Mouse (Mus musculus): ENCODE measurements at regions not wholly inside any gene's neighbourhood (a gene's known extent, or its start where the extent isn't known, plus 50 kb on each side); places are given as distances from the start of the nearest gene placed in this dataset.

DNA sequence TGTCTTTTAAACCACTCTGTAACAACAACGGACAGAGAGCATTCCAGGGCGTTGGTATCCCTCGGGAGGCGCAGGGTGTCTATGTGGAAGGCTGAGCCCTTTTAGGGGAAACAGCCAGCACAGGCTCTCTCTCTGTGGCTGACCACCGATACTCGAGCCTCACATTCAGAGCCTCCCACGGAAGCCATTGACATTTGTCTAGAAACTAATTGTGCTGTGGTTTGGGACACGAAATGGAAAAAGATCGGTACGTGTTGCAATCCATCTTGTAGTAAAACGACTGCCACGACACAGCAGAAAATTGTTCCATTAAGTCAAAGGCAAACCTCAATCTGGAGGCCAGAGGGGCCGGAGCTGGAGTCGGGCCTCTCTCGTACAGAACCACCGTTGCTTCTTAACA is 575.9 kb upstream of the Gm19410 start:
- no peak for DNase-seq

DNA sequence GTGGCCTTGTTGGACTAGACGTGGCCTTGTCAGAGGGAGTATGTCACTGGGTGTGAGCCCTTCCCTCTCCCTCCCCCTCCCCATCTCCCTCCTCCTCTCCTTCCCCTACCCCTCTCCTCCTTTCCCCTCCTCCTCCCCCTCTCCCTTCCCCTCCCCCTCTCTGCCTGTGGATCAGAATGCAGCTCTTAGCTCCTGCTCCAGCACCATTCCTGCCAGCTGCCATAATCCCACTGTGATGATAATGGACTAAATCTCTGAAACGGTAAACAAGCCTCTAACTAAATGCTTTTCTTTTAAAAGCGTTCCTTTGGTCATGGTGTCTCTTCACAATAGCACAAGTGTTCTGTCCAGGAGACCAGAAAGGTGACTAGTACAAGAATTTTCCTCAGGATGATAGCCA is 573.1 kb upstream of the Gm19410 start:
- DNase-seq = no peak

DNA sequence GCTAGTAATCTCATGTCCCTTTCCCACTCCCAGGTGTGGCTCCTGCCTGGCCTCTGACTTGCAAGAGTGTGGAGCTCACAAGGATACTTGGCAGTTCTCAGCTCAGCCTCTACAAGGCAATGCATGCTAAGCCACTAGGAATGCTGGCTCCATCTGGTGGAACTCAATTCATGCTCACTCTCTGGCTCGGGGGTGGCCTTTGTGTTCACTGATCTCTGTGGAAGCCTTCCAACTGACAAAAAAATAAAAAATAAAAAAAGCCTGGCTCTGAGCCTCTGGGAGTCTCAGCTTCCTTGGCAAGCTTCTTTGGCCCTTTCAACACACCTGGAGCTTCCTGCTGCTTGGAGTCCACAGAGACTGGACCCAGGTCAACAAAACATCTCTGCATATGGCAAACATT is 571.8 kb upstream of the Gm19410 start:
- no peak for DNase-seq

DNA sequence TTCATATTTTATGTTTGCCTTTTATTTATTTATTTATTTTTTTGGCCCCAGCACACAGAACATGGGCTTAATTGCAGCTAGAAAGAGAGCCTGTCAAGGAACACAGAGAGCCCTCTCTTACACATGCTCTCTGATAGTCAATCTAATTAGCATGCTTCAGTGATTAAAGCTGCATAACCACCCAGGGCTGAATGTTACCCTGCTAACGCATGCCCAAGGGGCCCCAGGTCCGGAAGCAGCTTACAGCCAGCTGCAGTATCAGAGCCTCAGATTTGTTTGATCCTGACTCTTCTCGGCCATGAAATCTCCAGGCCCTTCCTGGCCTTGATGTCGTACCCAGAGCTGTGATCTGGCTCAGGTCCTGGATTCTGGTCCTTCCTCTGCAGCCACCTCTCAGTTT is 569.4 kb upstream of the Gm19410 start:
- no peak for DNase-seq

DNA sequence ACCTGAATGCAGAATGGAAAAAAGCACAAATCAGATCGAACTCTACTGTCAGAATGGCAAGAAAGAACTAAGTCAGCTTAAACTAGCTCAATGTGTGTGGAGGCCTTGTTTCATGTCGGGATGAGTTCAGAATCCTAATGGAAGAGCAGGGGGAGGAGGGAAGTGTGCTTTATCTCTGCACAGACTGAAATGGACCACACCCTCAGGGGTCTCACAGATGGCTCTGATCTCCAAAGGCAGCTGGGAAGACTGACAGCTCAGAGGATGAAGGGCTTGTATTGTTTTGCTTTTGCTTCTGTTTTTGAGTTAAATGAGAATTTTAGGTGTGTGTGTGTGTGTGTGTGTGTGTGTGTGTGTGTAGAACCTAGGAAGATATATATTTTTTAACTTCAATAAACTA is 566.8 kb upstream of the Gm19410 start:
- DNase-seq = no peak

DNA sequence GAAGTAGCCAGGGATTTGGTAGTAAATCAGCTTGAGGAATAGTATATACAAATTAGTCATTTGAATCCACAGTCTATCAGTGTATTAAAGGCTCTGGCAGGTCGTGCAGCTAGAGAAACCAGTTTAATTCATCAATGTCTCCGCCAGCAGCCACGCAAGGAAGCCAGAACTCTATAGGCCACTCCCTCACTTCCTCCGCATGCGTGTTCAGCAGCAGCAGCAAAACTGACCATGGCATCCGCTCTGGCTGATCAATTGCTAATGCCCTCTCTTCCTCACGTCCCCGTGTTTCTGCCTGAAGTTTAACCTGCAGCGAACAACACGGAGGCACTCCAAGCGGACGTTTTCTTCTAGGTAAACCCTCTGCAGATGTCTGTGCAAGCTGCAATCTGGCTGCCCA is 564.2 kb upstream of the Gm19410 start:
- no peak for DNase-seq

DNA sequence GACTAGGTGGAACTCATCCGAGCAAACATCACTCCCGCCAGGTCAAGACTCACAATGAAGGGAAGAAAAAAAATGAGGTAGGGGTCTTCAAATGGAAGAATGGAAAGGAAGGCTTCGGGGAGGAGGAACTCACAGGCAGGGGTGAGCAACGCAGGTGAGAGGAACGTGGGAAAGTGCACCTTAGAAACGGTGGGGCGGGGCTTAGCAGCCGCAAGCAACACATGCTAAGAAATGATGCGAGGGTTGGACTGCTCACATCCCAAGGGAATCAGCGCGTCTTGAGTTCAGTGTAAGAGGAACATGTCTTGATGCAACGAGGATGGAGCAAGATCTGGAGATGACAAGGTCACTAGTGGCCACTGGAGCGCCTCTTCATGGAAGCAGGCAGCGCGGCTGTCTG is 560.6 kb upstream of the Gm19410 start:
- no peak for DNase-seq

DNA sequence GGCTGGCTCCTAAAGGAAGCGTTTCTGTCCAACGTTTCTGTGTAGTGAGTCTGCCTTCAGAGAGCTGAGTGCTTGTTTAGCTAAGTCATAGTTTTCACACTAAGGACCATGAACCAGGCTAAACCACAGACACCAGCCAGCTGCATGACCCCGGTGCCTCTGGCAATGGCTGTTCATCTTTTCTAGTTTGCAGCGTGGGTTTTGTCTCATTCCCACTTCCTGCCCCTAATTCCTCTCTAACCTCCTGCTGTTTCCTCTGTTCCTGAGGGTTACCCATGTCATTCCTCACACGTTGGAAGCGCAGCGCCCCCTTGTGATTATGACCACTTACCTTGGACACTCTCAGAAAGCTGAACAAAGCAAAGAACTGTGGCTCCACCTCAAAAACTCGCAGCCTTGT is 560.1 kb upstream of the Gm19410 start:
- peak; percentile 39 to 65 for DNase-seq

DNA sequence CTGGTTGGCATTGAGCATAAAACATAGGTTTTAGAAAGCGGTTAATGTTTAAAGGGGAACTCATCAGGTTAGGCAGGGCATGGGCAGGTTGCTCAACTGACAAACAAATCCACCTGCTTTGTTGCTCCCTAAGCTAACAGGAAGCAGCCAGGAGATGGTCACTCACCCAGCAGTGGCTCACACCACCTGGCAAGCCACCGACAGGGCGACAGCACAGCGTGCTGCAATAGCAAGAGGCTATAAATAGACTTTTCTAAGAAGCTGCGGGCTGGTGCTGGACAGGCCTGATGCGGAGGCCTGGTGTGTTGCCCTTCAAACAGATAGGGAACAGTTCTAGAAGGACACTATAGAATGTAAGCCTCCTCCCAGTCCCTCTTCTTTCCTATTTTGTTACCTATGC is 559.3 kb upstream of the Gm19410 start:
- DNase-seq = peak in 1 of 2 experiments; percentile 39

DNA sequence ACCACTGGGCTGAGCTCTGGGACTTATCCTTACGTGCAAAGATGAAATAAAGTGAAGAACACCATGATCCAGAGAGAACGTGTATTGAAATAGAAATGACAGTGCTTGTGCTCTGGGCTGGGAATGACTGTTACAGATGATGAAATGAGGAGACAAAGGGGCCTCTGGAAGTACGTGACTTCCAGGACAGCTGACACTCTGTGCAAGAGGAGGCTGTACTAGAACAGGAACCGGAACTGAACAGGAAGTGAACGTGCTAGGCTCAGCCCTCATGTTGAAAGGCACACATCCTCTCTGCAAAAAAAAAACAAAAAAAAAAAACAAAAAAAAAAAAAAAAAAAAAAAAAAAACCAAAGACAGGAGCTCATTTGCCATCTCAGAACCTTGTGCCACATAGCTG is 557.2 kb upstream of the Gm19410 start:
- DNase-seq = peak in 1 of 2 experiments; percentile 48

DNA sequence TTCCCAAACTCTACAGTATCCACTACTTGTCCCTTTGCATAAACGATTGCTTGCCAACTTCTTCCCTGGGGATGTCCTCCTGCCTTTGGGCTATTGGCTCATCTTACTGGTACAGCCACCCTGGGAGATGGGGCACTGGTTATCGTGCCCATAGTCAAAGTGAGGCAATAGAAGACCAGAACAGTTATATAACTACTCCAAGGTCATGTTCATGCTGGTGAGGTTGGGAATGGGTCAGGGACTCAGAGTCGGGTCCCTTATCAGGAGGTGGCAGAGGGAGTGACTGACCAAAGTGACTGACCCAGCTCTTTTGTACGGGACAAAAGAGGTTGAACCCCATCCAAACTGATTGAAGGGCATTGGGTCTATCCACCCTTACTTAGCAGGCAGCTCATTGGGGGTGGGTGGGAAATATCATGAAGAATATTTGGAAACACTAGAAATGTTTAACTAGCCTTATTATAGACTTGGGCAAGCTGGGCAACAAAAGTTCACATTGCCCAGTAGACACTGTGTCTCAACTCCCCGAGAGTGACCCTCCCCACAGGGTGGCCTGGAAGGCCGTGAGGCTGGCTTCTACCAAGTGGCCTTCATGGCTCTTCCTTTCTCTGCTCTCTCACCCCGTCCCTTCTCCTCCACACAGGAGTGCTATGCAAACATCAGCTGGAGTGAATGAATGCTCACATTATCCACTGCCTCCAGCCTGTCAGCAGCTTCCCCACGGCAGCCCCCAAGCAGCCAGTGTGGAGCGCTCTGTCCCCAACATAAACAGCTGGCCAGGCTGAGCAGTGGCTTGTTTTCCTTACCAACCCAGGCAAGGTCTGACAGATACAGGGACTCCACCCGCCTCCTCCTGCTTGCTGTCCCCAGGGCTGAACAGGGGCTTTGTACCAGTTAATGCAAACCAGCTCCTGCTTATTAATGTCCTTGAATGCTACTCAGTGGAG is 553.8 kb upstream of the Gm19410 start:
- no peak for DNase-seq

DNA sequence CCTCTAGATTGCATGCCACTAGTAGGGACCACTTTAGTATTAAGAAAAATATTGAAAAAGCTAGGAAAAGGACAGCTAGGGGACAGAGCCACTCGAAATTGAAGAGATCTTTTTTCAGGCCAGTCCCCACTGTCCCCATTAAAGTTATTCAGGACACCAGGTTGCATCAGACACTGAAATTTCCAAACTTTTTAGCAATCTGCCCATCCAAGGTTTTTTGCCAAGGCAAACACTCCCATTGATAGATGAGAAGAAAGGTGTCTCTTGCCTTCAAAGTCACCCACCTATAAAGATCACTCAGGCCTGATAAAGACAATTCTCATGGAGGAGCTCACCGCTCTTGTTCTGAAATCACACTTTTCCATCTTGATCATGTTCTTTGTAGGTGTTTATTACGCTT is 552.1 kb upstream of the Gm19410 start:
- no peak for DNase-seq

DNA sequence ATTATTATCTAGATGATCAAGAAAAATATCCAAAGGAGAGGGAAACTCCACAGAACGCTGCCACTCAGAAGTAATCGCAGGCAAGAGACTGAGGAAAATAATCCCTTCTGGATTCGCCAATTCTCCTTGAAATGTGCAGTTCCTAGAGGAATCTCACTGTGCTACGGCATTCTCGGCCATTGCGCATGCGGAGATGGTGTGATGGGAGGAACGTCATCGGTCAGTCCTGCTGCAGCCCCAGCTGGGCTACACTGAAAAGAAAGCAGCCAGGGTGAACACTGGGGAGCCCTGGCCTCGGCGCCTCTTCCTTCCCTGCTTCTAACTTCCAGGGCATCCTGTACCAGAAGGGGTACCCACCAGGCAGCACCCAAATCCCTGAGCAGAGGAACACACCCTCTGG is 548.0 kb upstream of the Gm19410 start:
- no peak for DNase-seq

DNA sequence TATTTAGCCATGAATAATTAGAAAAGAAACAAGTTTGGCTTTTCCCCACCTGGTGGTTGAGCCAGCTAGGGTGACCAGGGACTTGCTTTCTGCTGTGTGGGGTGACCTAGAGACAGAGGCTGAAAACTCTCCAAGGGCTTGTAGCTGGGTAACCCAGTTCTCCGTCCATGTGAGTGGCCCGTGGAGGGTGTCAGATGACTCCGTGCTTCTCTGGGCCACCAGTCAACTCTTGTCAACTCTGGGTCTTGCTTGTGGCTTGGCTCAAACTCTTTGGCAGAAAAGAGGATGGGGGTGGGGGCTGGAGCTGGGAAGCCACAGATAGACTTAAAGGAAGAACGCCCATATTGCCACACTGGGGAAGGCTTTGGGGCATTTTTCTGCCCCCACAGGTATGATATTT is 547.3 kb upstream of the Gm19410 start:
- no peak for DNase-seq

DNA sequence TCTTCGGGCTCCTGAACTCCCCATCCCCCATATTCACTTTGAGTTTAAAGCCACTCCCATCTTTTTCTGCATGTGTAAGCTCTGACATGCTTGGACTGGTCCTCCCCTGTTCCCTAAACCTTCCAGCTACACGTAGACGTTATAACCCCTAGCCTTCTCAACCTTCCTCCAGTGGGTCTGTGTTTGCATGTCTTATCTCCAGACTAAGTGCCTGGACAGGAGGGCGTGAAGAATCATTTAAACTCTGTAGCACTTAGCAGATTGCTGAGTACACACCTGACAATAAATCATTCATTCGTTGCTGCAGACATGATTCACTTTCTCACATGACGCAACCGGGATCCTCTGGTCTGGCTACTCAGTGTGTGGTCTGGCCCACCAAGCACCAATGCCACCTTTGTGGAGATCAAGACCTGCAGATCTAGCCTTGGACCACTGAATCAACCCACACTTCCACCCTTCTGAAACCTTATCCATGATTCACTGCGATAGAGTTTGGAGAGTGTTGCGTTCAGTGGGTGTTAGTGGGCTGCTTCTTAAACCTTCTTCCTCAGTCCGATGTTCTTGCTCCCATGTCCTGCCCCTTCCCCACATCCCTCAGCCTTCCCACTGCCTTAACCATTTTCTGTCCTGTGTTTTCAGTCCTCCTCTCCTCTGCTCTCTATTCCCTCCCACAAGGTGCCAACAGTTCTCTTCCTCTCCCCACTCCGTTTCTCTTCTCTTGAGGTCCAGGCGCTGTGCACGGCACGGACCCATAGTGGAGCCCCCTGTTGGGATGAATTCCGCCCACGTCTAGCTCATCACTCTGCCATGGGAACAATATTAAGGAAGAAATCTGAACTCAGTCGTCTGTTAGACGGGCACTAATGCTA is 541.3 kb upstream of the Gm19410 start:
- no peak for DNase-seq

DNA sequence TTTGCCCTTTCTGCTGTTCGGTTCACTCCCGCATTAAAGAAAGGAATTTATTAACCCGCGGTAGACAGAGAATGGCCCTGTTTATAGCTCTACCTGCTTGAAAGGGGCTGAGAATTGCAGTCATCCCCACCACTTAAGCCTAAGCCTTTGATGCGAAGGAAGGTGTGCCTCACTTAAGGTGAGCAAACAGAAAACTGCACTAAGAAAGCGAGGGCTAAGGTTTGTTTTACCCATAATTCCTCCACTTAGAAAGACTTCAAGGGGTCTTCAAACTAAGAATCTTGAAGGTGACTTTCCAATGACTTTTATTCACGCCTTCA is 540.7 kb upstream of the Gm19410 start:
- no peak for DNase-seq

DNA sequence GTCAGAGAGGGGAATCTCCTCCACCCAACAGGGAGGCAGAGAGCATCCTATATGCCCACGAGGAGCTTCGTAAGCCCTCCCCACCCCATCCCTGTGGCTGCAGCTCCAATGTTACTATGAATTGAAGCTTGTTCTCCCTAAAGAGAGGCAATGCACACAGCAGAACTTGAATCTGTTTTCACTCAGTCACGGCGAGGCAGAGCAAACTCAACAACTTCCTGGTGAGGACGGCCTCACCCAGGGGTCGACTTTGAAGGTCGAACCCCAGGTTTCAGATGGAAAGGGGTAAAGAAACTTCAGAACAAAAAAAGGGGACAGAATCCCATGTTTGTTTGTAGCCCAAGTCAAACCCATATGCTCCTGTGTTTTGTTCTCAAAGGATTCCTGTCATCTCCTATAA is 538.5 kb upstream of the Gm19410 start:
- no peak for DNase-seq

DNA sequence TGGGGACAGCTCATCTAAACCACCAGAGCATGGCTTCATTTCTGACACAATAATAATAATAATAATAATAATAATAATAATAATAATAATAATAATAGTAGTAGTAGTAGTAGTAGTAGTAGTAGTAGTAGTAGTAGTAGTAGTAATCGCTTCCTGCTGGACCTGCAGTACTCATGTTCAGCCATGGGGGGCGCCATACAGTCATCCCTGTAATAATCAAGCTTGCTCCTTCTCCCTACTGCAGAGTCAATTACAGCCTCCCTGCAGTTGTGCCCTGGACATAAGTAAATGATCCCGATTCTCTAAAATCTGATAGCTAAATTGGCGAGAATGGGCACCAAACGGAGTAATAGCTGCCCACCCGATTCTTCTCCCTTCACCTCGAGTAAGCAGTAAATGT is 537.1 kb upstream of the Gm19410 start:
- DNase-seq = peak in 1 of 2 experiments; percentile 38

DNA sequence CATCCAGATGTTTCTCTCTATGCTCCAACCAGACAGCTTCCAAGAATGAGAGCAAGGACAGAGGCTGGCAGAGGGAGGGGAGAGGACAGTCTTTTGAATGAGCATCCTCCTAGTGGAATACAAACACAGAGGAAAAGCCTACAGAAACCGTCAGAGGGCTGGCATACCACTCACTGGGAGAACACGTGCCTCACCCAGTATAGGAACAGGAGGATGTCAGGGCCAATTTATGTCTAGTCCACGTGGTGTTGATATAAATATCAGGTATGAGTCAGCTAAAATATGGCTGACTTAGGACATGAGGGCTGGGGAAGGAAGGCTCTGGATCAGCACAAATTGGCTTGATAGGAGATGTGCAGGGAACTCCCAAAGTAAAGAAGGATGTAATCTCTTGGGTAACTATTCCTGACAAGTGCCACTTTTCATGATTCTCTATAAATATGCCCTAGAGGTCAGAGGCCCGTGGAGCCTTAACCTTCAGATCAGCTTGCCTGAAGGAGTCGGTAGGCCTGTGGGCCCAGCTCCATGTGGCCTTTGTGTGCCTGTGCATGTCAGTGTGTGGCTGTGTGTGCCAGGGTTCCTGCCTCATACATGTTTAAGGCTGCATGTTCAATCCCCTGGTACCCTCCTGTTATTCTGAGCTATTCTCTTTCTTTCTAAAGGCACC is 531.9 kb upstream of the Gm19410 start:
- DNase-seq = no peak

DNA sequence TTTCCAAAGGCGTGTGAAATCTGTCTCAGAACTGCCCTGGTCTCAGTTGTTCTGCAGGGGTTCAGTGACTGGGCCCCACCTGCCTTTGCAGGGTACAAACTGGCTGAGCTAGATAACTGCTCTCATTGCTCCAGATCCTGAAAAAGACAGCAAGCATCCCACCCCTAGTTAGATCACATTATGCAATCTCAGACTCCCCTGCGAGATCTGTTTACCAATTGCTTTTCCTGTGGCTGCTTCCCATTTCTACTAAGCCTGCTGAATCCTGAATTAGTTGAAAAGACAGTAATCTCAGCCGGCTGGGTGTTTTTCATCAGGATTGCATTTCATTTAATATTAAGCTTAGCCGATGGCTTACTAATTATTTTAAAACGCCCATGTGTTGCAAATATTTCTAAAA is 531.2 kb upstream of the Gm19410 start:
- no peak for DNase-seq

DNA sequence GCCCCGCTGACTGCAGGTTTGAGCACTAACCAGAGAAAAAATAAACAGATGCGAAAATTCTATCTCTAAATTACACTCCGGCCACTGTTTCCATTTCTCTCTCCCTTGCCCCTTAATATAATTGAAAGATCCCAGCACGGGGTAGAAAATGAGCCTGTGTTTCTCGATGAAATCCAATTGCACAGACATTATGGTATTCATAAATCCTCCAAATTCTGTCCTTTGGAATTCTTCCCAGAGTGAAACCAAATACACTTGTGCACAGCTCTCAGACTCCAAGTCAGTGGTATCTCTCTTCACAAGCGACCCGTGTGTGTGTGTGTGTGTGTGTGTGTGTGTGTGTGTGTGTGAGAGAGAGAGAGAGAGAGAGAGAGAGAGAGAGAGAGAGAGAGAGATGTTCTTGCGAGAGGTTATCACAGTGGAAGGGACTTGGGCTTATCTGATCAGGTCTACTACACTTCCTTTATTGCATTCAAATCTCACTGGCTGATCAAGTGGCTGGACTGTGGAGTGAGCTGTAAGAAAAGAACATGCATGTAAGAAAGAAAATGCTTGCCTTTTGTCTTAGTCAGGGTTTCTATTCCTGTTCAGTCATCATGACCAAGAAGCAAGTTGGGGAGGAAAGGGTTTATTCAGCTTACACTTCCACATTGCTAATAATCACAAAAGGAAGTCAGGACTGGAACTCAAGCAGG is 529.6 kb upstream of the Gm19410 start:
- DNase-seq = no peak

DNA sequence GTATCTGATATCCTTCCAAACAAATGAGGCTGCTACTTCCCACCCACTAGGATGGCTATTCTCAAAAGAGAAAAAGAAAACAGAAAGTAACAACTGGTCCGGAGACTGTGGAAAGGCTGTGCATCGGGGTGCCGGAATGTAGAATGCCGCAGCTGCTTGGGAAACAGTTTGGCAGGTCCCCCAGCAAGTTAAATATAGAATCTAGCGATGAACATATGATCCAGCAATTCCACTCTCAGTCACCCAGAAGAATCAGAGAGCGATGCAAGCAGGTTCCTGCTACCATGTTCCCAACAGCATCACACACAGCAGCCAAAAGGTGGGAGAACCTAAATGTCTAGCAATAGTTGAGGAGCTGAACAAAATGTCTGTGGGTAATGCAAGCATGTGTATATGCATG is 528.3 kb upstream of the Gm19410 start:
- DNase-seq = no peak

DNA sequence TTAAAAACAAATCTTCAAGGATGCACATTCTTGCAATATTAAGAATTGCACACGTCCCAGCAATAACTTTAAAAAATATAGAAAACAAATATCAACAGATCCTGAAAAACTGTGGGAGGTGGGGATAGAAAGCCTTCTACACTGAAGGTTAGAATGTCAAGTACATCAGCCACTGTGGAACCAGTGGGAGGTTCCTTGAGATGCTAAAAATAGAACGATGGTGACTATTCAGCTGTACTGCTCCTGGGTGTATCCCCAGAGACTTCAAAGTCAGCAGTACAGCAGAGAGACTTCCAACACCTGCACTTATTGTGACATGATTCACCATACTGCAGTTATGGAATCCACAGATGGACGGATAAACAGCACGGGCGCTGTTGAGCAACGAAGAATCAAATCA is 524.7 kb upstream of the Gm19410 start:
- DNase-seq = no peak

Measured in thymus, adult 18-20 months (tissue).